Mouse (Mus musculus): ENCODE data around the gene Spaca9.

- TF ChIP-seq POLR2A (IDR thresholded peaks at IDR 0.05; ENCODE audit: low read depth, low read length) = no peak
- no peak for TF ChIP-seq CTCF (IDR thresholded peaks at IDR 0.05; ENCODE audit: extremely low read depth, insufficient read depth, insufficient read length, insufficient replicate concordance)
These were observed 13.5 kb upstream of the Spaca9 start for GRCm38 (mm10) chr2:28713036-28713435.

All from spleen, adult 2 months (tissue).